Mouse (Mus musculus) liver, adult 2 months (tissue): Measurements from ENCODE around the gene Ngly1.

ENCODE experiments used
- CTCF ChIP-seq: fragments of 200-500 bp; IDR thresholded peaks from 2 replicates; pipeline ENCODE4 v1.5.1; 2011; ENCODE audit warnings: low read depth, low read length, control low read depth
- POLR2A ChIP-seq: fragments of 200-500 bp; IDR thresholded peaks from 2 replicates; pipeline ENCODE4 v1.6.1; 2011; ENCODE audit warnings: low read length, control low read depth; ENCODE audit not compliant: insufficient read depth; ENCODE audit errors: extremely low read depth

DNA sequence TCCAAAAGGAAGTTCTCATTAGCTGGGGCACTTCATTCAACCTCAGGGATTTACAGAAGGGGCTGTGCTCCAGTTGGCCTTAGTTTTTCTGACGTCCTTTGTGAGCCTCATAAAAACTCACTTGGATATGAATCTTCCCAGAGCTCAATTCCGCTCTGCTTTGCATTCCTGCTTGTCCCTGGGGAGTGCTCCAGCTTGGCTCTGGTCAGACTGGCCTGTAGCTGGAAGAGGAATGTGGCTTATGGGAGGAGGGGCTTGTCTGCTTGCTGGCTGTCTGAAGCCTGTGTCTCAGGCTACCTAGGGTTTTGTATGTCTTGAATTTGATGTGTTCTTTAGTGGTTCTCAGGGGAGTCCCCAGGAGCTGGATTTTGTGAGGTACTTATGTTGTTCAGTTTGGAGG, 79.5 kb downstream of the Ngly1 start:
- no peak for TF ChIP-seq POLR2A
- TF ChIP-seq CTCF: no peak
